Mouse (Mus musculus): ENCODE measurements at regions not wholly inside any gene's neighbourhood (a gene's known extent, or its start where the extent isn't known, plus 50 kb on each side); places are given as distances from the start of the nearest gene placed in this dataset.

DNA sequence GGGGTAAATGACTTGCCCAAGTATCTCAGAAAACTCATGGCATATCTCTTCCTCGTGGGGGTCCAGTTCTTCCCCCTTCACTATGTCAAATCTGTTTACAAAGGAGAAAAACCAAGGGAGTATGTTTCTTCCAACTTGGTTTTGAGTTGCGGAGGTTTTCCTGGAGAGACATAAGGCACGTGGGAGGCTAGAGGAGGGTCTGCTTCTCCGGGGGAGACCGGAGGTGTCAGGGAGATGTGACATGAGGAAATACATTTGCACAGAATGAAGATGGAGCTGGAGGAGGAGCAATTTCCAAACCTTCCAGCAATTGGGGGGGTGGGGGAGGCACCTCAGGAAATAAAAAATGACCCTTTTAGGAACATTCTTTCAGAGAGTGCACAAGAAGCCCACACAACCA lies 112.0 kb upstream of the Mycn start:
- TF ChIP-seq CTCF (conservative IDR thresholded peaks at IDR 0.05; ENCODE audit: low read length) (no peak), POU5F1 (IDR thresholded peaks at IDR 0.05; ENCODE audit: borderline replicate concordance, low read length) (no peak), NANOG (IDR thresholded peaks at IDR 0.05; ENCODE audit: borderline replicate concordance, low read length) (no peak)
